Mouse (Mus musculus) stomach, postnatal 0 days (tissue): Measurements from ENCODE around the gene Gramd4.

Experiments used
- CTCF ChIP-seq: IDR thresholded peaks from 2 replicates; pipeline ENCODE4 v1.5.1; 2016; ENCODE audit warnings: antibody characterized with exemption, low read depth, mild to moderate bottlenecking, moderate library complexity
- EP300 ChIP-seq: optimal IDR thresholded peaks from 2 replicates; pipeline ENCODE3; 2016; ENCODE audit warnings: antibody characterized with exemption

GRCm38 (mm10) chr15:86168505-86168867, 111.0 kb downstream of the Gramd4 start:
- TF ChIP-seq CTCF (no peak), EP300 (no peak)
